Mouse (Mus musculus): ENCODE data around the gene Pak3.

- no peak for TF ChIP-seq POLR2A (IDR thresholded peaks at IDR 0.05; ENCODE audit: borderline replicate concordance, control insufficient read depth, low read depth, low read length)
- TF ChIP-seq CTCF (IDR thresholded peaks at IDR 0.05; ENCODE audit: control insufficient read depth, insufficient read depth, low read length), result no peak
Measured at GRCm38 (mm10) chrX:143725411-143725810, 207.0 kb downstream of the Pak3 start.
